Mouse (Mus musculus): ENCODE measurements around the gene Klk1b5.

The Klk1b5 gene

DNA sequence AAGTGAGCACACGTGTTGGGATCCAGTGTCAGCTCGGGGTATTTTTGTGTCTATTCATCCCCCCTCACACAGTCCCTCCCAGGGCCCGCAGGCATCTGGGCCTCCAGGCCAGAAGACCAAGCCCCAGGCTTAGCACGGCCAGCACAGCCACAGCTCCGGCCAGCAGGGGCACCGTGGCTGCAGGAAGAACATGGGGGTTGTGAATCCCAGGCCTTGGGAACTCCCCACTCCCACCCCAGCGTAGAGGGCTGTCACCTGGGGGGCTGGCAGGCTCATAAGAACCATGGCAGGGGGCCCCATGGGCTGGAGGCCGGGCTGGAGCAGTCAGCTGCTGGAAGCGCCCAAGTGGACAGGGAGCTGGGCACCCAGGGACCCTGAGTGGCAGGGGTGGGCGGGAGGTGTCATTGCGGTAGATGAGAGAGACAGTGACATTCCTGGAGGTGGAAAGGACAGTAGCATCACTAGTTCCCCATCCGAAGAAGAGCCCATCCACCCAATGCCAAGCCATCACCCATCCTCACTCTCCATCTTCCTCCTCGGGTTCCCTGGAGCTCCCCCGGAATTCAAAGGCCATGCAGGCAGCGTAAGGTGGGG is 37.4 kb downstream of the Klk1b5 start:
- DNase-seq (ENCODE audit: low spot score in 2 of 2): no peak

GRCm38 (mm10) chr7:44254930-44255329 is 39.2 kb downstream of the Klk1b5 start:
- no peak for DNase-seq (ENCODE audit: low spot score in 2 of 2)

GRCm38 (mm10) chr7:44257278-44257677 is 41.5 kb downstream of the Klk1b5 start, which contains the start of gene Acp4:
TSS of gene Acp4 (minus strand) at chr7:44257378.
- no peak for DNase-seq (ENCODE audit: low spot score in 2 of 2)

DNA sequence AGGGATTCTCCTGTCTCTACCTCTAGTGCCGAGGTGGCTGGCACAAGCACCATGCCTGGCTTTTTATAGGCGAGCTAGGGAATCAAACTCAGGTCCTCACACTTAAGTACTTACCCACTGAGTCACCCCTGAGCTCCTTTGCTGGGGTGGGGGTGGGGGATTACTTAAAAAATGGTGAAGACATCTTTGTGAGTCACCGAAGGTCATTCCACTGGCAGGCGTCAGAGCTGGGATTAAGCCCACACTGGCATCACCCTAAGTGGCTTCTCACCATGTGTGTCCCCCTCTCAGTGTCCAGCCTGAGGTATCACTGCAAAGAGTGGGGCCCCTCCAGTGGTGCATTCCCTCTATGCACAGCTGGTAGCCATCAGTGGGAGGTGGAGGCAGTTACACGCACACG is 44.7 kb downstream of the Klk1b5 start:
- no peak for DNase-seq (ENCODE audit: low spot score in 2 of 2)

- DNase-seq (ENCODE audit: low spot score in 2 of 2): no peak
These were observed 45.4 kb downstream of the Klk1b5 start, which contains the start of gene Gm15517 for GRCm38 (mm10) chr7:44261147-44261546. TSS of gene Gm15517 (plus strand) at chr7:44261447.

DNA sequence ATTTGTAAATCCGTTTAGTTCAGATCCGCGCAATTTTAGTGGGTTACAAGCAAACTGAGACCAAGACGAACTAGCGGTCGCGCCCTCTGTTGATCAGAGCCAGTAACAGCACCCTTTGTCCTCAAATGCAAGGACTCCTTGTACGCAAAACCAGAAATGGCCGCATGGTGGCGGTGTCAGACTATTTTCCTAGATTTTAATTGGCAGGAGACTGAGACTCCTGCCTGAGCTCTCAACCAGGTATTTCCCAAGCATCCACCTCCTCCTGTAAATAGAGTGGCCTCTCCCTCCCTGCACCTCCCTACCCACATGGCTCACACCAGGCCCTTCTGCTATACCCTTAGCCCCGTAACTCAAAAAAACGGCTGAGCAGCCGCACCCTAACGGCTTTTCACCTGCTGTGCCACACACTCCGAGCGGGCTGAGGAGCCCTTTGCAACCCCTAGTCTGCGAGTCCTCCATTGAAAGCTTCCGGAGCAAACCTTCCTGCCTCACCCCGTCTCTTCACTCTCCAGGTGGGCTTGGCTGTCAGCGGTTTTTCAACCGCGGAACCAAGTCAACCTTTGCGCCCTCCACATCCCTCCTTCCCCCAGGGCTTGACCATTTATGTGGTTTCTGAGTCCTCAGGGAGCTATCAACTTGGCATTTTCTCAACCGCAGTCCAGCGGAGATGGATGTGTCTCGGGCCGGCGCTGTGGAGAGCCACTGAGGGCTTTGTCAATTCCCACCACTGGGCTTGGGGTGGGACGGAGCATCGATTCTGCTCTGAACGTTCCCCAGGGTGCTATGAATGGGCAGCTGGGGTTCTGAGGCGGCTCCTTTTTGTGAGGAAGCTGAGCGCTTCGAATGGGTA is 47.3 kb downstream of the Klk1b5 start:
- DNase-seq (ENCODE audit: low spot score in 2 of 2): peak; percentile 89 to 97

- DNase-seq (ENCODE audit: low spot score in 2 of 2): no peak
These were observed 52.4 kb downstream of the Klk1b5 start for GRCm38 (mm10) chr7:44268117-44268516.

DNA sequence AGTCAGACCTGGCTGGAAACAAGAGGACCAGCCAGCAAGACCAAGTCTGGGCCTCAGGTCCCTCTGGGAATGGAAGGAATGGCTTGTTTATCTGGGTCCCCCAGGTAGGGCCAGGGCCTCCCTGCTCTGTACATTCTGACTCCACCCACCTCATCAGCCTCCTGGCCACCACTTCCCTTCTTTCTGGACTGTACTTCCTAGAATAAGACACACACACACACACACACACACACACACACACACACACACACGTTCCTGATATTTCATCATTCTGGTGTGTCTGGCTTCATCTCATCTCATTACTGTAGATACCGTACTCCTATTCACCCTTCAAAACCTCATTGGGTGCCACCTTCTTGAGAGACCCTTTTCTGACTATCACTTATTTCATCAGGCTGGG is 53.7 kb downstream of the Klk1b5 start:
- no peak for DNase-seq (ENCODE audit: low spot score in 2 of 2)
